Mouse (Mus musculus) embryonic fibroblast, embryonic 13.5 days (primary cell): ENCODE data around the gene Prdm10. TPM values are rescaled to one million over a fixed set of nuclear protein-coding genes. Genes with fewer than 3 reads are reported as not detected.

Source experiments
- H3K27ac ChIP-seq: 2 replicates; pipeline ENCODE4 v1.5.1; 2012; ENCODE audit warnings: low read length, control low read depth, inconsistent platforms; ENCODE audit not compliant: insufficient read depth
- H3K4me1 ChIP-seq: 2 replicates; pipeline ENCODE4 v1.6.1; 2011; ENCODE audit warnings: low read length; ENCODE audit not compliant: control insufficient read depth, insufficient read depth
- H3K4me3 ChIP-seq: 2 replicates; pipeline ENCODE4 v1.5.1; 2011; ENCODE audit warnings: mild to moderate bottlenecking, control low read depth, low read length; ENCODE audit not compliant: insufficient read depth
- CTCF ChIP-seq: IDR thresholded peaks from 2 replicates; pipeline ENCODE4 v1.5.1; 2011; ENCODE audit warnings: mild to moderate bottlenecking, control low read depth, low read length, moderate library complexity, borderline replicate concordance; ENCODE audit not compliant: insufficient read depth
- POLR2A ChIP-seq: IDR thresholded peaks from 2 replicates; pipeline ENCODE4 v1.6.1; 2011; ENCODE audit warnings: low read depth, mild to moderate bottlenecking, control low read depth, low read length, moderate library complexity
- polyA plus RNA-seq: library from polyadenylated mRNA; stranded (reverse); fragments of >200 nt; gene quantifications from 2 replicates; pipeline ENCODE4 v1.2.4, GENCODE M21; 2011; ENCODE audit warnings: low read depth; ENCODE audit not compliant: missing spikeins, insufficient read length

Prdm10 gene
- polyA plus RNA-seq, 1 experiment, result 6.4 TPM

GRCm38 (mm10) chr9:31385500-31385869 is 105.1 kb downstream of the Prdm10 start:
- Histone ChIP-seq H3K4me3 (peak overlapping the region; percentile 90), H3K4me1 (no peaks in the 10 kb centered on the region), H3K27ac (no peak overlapping the region)
- TF ChIP-seq POLR2A, result no peak
- TF ChIP-seq CTCF, result no peak

GRCm38 (mm10) chr9:31385947-31386354 is 105.6 kb downstream of the Prdm10 start, which contains the start of gene Nfrkb:
Gene Nfrkb (plus strand): TSS chr9:31386192.
- peak within 1 kb of the TSS; percentile 90 for H3K4me3 ChIP-seq
- H3K4me1 ChIP-seq, result no peaks in the 10 kb centered on the region
- H3K27ac ChIP-seq, result no peak within 1 kb of the TSS
- TF ChIP-seq POLR2A (peak; percentile 92), CTCF (no peak)

GRCm38 (mm10) chr9:31386368-31387180 is 106.2 kb downstream of the Prdm10 start:
- H3K4me3 ChIP-seq, result peak overlapping the region; percentile 90
- H3K27ac ChIP-seq, result no peak overlapping the region
- TF ChIP-seq CTCF (no peak), POLR2A (no peak)
- H3K4me1 ChIP-seq, result no peaks in the 10 kb centered on the region

- no peaks in the 10 kb centered on the region for H3K4me1 ChIP-seq
- TF ChIP-seq POLR2A, result no peak
- TF ChIP-seq CTCF, result no peak
- peak overlapping the region; percentile 90 for H3K4me3 ChIP-seq
- no peak overlapping the region for H3K27ac ChIP-seq
These were observed 106.9 kb downstream of the Prdm10 start for GRCm38 (mm10) chr9:31387206-31387605.

- TF ChIP-seq CTCF (peak; percentile 75), POLR2A (no peak)
- Histone ChIP-seq H3K4me3 (no peak overlapping the region), H3K27ac (no peak overlapping the region), H3K4me1 (no peaks in the 10 kb centered on the region)
These were observed 120.1 kb downstream of the Prdm10 start for GRCm38 (mm10) chr9:31400441-31400840.

GRCm38 (mm10) chr9:31404311-31404710 is 124.0 kb downstream of the Prdm10 start:
- TF ChIP-seq CTCF, result no peak
- Histone ChIP-seq H3K27ac (no peak overlapping the region), H3K4me3 (no peak overlapping the region), H3K4me1 (no peaks in the 10 kb centered on the region)

GRCm38 (mm10) chr9:31405217-31405616 is 124.9 kb downstream of the Prdm10 start:
- Histone ChIP-seq H3K4me1 (no peaks in the 10 kb centered on the region), H3K4me3 (no peak overlapping the region), H3K27ac (no peak overlapping the region)
- TF ChIP-seq CTCF, result peak; percentile 83; the same call in 1 of the 2 replicates
- TF ChIP-seq POLR2A, result no peak

GRCm38 (mm10) chr9:31412165-31412564 is 131.8 kb downstream of the Prdm10 start:
- Histone ChIP-seq H3K4me1 (no peaks in the 10 kb centered on the region), H3K4me3 (no peak overlapping the region), H3K27ac (no peak overlapping the region)
- TF ChIP-seq POLR2A (no peak), CTCF (no peak)

GRCm38 (mm10) chr9:31418821-31419220 is 138.5 kb downstream of the Prdm10 start:
- H3K4me1 ChIP-seq, result no peaks in the 10 kb centered on the region
- no peak overlapping the region for H3K4me3 ChIP-seq
- no peak overlapping the region for H3K27ac ChIP-seq
- TF ChIP-seq POLR2A (no peak), CTCF (no peak)

GRCm38 (mm10) chr9:31422143-31422542 is 141.8 kb downstream of the Prdm10 start:
- no peak for TF ChIP-seq POLR2A
- TF ChIP-seq CTCF, result no peak
- Histone ChIP-seq H3K4me3 (no peak overlapping the region), H3K4me1 (no peaks in the 10 kb centered on the region), H3K27ac (no peak overlapping the region)

GRCm38 (mm10) chr9:31428971-31429370 is 148.6 kb downstream of the Prdm10 start:
- Histone ChIP-seq H3K4me3 (no peak overlapping the region), H3K27ac (no peak overlapping the region), H3K4me1 (no peaks in the 10 kb centered on the region)
- no peak for TF ChIP-seq POLR2A
- no peak for TF ChIP-seq CTCF
